Comparison of ENCODE assay signal across 19 mouse cellular contexts in genomic region chr13:82930010-82930409, GRCm38 (mm10).
"Had no signal": no experiment of that assay in that cellular context is flagged by ENCODE, and none has a peak within 500 bp of the region (broad histone marks: within the 10 kb centered on the region; RNA-seq: fewer than 3 reads in every experiment).

No protein-coding gene starts in this region.

- DNase-seq: gastrocnemius, adult 2 months; gastrocnemius, postnatal 10 days; gastrocnemius, postnatal 25 days; heart, adult 11 months; heart, adult 2 months; heart, postnatal 10 days; heart, postnatal 4 days; kidney, adult 2 months; kidney, adult 9 months; kidney, postnatal 14 days; kidney, postnatal 36 days; layer of hippocampus, adult 9-11 months; layer of hippocampus, postnatal 36 days; left cerebral cortex, postnatal 4 days had no signal

- ATAC-seq: hindbrain, embryonic 16.5 days; inflammation-experienced regulatory T-cells, adult 6 months; intestine, embryonic 15.5 days; intestine, postnatal 0 days; liver, embryonic 12.5 days had no signal
